Mouse (Mus musculus): ENCODE measurements around the gene Spats2.

Spats2 gene

GRCm38 (mm10) chr15:99097840-99098492 lies 27.8 kb upstream of the Spats2 start:
- DNase-seq: peak in 1 of 2 experiments; percentile 47

DNA sequence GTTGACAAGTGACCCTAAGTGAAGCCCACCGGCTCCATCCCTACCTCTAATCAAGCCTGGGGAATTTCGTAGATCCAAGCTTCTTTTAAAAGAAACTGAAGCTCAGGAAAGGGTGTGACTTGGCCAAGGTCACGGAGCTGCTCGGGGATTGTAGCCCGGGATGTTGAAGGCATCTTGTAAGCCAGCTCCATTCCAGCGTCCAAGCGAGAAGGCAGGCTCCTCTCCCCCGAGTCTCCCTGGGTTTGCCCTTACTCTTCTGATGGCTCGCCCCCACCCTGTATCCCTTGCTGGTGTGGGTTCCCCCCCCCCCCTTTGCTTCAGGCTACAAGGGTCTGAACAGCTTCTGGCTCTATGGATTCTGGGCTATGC lies 27.2 kb upstream of the Spats2 start:
- no peak for DNase-seq

DNA sequence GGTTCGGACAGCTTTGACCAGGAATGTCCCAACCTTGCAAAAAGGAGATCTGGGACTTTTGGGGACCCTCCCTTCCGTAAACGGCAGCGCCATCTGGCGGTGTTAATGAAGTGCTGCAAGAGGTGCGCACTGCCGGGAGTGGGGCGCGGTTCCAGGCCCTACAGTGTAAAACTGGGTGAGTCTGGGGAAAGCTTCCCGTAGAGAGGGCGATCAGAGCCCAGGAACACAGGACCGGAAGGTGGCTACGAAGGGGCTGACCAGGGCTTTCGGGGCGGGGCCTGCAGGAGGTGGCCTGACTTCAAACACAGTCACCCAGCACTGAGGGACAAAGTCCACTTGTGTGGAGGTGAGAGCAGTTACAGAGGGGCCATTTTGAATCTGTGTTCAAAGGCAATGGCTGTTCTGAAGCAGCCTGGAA lies 26.6 kb upstream of the Spats2 start:
- DNase-seq: peak; percentile 91 to 93

- no peak for DNase-seq
Measured at GRCm38 (mm10) chr15:99099984-99100383, 25.7 kb upstream of the Spats2 start.

GRCm38 (mm10) chr15:99105238-99105637 lies 20.5 kb upstream of the Spats2 start:
- DNase-seq: no peak

- DNase-seq: no peak
Measured at GRCm38 (mm10) chr15:99107866-99108265, 17.9 kb upstream of the Spats2 start.

DNA sequence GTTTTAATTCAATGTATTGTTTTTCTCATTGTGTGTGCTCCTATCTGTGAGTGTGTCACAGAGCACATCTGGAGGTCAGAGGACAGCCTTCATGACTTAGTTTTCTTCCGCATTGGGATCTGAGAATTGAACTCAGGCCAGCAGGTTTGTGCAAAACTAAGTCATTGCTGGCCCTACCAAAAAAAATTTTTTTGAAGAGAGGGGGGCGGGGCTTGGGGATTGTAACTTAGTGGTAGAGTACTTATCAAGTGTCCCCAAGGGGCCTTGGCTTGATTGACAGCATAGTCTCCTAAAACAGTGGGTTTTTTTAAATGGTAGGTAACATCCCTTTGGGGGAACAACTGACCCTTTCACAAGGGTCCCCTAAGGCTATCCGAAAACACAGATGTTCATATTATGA lies 14.6 kb upstream of the Spats2 start:
- no peak for DNase-seq

DNA sequence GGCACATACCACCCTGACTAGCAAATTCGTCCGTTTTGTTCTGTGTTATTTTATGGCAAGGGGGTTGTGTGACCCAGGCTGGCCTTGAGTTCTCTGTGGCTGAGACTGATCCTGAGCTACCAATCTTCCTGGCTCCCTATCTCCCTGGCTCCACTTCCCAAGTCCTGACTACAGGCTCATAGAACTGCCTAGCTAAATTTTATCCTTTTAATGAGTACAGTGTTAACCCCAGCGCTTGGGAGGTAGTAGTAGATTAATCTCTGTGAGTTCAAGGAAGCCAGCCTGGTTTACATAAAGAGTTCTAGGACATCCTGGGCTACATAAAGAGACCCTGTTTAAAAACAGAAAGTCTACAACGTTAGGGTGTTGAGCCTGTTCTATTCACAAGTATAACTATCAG lies 13.9 kb upstream of the Spats2 start:
- no peak for DNase-seq

GRCm38 (mm10) chr15:99112843-99113395 lies 12.8 kb upstream of the Spats2 start:
- no peak for DNase-seq

- DNase-seq: no peak
Measured at GRCm38 (mm10) chr15:99113396-99113975, 12.2 kb upstream of the Spats2 start.

GRCm38 (mm10) chr15:99114312-99115064 lies 11.2 kb upstream of the Spats2 start:
- DNase-seq: no peak

- no peak for DNase-seq
Measured at GRCm38 (mm10) chr15:99115065-99115423, 10.7 kb upstream of the Spats2 start.

DNA sequence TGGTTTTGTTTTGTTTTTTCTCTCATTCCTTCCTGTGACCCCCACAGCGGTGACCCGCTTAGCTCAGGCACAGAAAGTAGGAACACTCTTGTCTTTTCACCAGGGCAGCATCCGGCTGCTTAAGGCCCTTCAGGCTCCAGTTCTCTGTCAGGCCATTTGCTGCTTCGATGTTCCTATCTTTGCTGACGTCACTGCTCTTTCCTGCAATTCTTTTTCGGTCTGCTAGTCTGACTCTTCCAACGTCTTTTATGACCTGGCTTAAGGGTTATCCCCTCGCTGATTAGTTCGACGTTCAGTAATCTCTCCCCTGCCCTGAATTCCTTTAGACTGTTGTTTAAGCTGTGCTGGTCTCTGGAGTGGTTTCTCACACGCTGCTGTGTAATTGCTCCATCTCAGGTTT lies 9.2 kb upstream of the Spats2 start:
- no peak for DNase-seq

GRCm38 (mm10) chr15:99120814-99121213 lies 4.9 kb upstream of the Spats2 start:
- DNase-seq: no peak

DNA sequence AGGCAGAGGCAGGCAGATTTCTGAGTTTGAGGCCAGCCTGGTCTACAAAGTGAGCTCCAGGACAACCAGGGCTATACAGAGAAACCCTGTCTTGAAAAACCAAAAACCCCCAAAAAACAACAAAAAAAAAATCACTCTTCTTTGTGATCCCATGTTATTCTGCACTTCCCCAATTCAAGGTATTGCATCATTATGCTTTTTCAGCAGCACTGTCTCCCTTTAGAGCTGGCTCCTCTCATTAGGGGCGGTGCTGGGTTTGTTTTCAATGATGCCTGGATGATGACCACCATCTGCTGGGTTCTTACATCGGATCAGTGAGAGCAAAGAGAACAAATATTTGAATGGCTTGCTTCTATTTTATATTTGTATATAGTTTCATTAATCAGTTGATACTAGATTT lies 3.1 kb upstream of the Spats2 start:
- no peak for DNase-seq

DNA sequence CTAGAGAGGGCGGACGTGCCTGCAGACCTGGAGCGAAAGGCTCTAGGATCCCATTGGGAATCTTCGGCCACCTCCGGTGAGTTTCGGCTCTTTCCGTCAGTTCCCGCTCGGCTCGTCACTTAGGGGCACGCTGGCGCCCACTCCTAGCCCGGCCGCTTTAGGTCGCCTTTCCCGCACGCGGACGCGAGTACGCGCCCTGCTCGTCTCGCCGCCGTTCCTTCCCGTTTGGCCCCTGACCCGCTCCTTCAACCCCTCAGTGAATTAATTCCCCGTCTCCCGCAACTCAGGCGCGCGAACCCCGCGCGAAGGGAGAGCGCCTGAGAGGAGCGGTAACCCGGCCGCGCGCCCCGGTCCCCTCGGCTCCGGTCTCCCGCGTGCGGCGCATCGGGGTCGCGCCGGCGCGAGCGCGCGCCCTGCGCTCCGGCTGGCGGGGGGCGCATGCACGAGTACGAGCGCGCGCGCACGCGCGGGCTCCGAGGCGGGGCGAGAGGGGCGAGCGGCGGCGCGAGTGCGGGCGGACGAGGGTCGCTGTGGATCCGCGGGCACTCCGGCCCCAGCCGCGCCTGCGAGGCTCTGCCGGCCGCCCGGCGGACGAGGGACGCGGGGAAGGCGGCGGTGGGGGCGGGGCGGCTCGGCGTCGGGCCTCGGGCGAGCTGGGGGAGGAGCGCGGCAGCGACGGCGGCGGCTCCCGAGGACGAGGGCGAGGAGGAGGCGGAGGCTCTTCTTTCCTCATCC lies 532 bp downstream of the Spats2 start:
- peak; percentile 78 to 90 for DNase-seq

DNA sequence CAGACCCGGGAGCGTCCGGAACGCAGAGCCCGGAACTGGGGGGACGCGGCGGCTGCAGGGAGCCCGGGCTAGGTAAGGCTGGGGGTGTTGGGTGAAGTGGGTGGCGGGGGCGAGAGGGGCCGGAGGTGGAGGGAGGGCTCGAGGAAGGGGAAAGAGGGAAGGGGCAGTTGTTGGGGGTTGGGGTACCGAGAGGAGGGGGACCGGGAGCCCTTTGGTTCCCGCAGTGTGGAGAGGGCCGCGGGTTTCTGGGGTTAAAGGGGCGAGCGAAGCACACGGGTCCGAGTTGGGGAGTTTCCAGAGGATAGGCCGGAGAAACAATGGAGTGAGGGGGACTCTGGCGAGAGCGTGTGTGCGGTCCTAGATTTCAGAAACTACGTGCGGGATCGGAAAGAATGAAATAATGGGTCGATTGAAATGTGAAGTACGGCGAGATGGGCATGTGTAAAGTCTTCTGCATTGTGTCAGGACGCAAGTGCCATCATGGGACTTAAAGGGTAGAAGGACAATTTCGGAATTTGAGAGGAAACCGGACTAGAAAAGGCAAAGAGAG lies 1.2 kb downstream of the Spats2 start:
- DNase-seq: peak in 1 of 2 experiments; percentile 9

DNA sequence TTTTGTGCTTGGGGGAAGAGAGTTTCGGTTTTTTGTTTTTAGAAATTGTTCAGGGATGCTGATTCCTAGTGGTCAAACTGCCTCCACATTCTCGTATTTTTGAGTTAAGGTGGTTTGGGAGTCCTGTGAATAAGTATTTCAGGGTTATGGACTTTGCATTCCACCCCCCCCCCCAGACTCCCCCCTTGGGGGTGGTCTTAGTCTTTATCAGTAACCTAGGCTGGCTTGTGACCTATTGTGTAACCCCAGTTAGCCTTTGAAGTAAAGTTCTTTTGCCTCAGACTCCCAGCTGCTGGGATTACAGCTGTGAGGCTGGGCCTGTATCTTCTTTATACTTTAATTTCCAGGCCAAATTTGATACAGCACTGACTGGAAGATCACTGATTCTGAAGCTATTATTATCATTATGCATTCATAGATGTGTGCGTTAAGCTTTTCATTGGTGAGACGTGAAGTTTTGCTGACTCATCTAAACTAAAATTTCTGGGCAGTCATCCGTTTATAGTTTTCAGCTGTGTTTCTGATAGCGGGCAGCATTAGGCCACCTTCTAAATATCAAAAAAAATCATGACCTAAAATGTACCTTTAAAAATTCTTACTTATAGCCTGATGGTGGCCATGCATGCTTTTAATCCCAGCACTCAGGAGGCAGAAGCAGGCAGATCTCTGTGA lies 2.3 kb downstream of the Spats2 start:
- no peak for DNase-seq

GRCm38 (mm10) chr15:99129441-99129840 lies 3.7 kb downstream of the Spats2 start:
- DNase-seq: no peak

DNA sequence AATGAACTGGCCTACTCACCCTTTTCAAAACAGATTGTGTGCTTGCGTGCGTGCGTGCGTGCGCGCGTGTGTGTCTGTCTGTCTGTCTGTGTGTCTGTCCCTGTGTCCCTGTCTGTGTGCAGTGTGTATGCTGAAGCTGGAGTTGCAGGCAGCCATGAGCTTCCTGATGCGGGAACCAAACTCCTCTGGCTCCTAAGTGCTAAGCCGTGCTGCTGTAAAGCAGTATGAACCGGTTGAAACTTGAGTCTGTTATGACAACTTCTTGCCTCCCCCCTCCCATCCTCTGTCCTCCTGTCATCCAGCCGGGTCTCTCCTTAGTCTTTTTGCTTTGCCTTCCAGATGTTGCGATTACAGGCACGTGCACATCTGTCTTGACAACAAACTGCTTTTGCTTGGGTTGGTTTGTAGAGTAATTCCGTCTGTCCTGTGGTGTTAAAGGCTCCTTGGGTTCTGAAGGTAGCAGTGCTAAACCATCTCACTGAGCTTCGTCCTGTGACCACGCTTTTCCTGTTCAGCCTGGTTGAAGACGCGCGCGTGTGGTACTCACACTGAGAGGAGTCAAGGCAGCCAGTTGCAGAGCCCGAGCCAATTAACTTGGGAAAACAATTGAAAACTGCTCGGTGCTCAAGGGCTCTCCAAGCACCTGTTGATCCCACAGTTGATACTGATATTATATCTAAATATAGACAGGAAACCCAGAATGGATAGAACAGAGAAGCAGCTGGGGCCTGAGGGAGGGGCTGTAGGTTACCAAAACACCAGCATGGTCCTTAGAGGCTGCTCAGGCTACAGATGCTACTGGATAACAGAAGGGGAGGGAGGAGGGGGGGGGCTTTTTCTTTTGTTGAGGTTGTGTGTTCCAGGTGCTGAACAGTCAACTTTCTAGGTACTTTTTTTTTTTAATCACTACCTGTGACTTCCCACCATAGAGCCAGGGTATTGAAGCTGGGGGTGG lies 4.5 kb downstream of the Spats2 start:
- no peak for DNase-seq

GRCm38 (mm10) chr15:99138389-99138788 lies 12.7 kb downstream of the Spats2 start:
- no peak for DNase-seq

All from kidney, adult 8-10 months (tissue).